Mouse (Mus musculus): Measurements from ENCODE around the gene Nkx2-5. TPM values are rescaled to one million over a fixed set of nuclear protein-coding genes. Genes with fewer than 3 reads are reported as not detected.

The Nkx2-5 gene
- total RNA-seq, 2 experiments from 2014 or later, result not detected

DNA sequence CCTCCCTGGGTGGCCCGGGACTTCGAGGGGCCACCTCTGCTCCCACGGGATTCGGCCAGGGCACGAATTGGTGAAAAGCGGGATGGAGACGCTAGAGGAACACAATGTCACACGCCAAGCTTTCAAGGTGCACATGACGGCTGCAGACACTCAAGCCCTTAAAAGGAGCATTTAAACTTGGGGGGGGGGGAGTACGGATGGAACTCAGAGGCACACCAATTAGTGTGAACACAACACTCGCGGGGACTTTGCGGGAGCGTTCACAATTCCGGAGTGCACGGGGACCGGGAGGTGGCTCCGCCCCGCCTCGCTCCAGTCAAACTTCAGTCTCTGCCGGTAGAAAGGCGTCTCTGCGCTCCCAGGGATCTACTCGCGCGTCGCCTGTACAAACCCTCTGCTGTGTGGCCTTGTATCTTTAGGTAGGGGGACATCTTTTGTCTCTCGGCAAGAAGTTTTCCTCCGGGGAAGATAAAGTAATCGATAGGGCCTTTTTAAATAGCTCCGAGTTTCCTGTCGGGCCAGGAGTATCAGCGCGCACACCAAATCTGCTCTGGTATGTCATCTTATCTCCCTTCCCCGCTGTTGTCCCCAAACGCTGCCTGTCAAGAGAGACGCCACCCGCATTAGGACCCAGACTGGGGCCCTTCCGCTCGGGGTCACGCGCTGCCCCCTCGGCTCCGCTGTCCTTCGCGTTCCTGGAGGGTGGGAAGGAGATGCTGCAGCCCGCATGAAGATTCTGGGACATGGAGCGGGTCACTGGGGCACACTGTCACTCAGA, 5.7 kb upstream of the Nkx2-5 start:
- DNase-seq (ENCODE audit: low spot score in 2 of 2), result no peak

DNA sequence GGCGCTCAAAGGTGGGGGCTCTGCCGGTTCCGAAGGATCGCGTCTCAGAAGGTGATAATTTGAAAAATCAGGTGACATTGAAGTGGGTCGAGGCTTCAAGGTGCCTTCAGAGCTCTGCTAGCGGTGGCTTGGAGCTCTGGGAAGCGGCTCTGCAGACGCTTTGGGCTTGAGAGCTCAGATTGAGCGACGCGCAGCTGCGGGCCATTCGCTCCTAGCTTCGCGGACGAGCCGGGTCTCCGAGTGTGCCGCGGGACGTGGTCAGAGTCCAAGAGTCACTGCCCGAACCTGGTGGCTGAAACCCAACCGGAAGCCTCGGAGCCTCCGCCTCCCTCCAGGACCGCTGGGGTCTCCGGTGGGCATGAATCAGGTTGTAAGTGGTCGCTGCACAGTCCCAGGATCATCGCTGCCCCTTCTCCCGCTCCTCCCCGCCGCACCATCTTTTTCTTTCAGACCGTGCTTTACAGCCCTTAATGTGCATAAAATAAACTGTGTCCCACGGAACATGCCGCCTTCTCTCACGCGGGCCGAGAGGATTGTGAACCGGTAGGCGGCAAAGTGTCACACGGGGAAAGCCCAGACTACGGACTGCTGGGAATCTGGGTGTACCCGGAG, 5.0 kb upstream of the Nkx2-5 start:
- DNase-seq (ENCODE audit: low spot score in 2 of 2), result no peak

DNA sequence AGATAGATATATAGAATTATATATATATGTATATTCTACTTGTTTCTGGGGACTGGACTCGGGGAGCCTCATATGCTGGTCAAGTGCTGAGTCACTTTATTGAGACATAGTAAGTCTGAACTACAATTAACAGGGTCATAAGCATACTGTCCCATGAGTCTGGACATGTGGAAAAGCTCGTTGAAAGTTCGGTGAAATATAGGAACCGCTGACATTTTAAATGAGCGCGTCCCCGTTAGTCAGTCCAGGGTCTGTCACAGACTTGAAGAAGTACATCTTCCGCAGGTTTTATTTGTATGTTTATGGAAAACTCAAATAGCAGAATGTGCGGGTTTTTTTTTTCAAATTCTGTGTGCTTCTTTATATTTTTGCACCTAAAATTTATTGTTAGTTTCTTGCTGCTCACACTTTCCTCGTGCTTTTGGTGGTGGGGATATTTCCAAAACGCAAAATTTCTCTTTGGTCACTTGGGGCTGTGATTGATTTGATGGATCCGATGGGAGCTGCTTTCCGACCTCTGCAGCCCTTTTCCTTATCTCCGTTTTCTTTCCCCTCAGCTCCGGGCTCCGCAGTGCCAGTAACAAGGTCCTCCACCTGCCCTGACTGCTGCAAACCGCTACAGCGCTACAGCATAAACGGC, 4.4 kb upstream of the Nkx2-5 start:
- no peak for DNase-seq (ENCODE audit: low spot score in 2 of 2)

DNA sequence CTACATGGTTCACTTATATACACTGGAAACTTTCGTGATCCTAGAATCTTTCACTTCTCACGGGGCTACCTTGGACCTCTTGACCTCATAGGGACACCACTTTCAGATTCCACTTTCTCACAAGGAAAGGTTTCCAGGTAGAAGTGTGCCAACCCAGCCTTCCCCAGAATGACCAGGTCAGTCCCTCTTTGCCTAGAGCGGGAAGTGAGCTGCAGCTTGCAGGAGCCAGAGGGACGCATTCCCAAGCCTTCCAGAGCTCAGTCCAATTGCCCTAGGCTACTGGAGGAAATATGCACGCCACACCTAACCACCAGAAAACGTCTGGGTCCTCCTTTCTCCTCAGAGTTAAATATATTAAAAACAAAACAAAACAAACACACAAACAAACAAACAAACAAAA, 3.4 kb upstream of the Nkx2-5 start:
- no peak for DNase-seq (ENCODE audit: low spot score in 2 of 2)

DNA sequence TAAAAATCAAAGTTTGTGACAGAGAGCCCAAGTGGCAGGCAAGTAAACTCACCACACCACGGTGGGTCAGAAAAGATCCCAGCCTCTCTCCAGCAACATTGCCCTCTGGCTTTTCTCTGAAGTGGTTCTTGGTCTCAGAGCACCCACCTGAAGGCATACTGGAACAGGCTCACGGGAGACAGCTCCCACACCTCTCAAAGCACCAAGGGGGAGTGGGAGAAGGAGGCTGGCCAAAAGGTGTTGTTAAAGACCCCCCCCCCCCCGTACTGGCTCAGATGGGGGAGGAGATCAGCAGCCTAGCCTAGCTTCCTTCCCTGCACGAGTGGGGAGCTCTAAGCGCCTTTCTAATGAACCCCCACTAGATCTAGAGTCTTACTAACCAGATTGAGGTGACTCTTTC, 3.0 kb upstream of the Nkx2-5 start:
- DNase-seq (ENCODE audit: low spot score in 2 of 2), result no peak

DNA sequence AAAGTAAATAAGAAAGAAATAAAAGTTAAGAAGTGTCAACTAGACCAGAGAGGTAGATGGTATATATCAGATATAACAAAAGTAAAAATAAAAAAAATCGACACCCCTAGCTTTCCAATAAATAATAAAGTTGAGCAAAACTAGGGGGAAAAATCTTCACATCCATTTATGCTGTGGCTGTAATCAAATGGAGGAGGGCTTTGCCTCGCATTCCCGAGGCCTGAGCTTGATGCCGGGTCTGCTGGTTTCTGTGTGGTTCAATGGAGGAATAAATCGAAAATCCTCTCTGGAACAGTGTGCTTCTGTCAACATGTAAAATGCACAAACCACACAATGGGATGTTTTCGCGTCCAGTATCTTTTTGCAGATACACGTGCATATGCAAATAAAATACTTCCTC, 1.6 kb upstream of the Nkx2-5 start:
- DNase-seq (ENCODE audit: low spot score in 2 of 2), result no peak

DNA sequence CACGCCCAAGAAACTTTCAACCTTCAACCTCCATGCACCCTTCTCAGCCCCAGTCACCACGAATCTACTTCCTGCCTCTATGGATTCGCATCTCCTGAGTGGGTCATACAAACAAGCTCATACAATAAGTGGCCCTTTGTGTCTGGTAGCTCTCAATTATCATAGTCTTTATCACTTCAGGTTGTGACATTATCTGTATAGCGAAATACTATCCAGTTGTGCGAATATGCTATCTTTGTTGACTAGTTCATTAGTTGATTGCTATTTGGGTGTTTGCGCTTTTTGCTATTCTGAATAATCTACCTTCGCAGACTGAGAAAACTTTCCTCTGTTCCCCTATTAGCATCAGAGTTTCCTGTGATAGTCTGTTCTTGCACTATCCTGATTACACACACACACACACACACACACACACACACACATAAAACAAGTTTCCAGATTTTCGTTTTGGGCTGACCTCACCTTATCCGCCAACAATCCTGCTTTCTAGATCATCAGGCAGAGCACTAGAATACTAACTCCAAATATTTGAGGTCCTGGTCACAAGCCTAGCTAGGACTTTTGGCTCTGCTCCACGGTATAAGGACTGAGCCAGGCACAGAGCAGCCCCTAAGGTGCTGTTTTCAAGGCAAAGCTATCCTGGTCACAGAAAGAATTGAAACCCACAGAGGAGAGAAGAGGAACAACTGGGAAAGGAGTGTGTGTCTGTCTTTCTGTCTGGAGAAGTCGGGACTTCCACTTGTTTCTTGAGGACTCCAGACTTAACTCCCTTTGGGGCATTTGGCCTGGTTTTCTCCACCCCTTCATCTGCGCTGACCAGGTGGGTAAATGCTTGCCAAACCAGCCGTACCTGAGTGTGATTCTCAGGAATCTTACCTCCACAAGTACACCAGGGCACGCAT, 591 bp upstream of the Nkx2-5 start:
- no peak for DNase-seq (ENCODE audit: low spot score in 2 of 2)

DNA sequence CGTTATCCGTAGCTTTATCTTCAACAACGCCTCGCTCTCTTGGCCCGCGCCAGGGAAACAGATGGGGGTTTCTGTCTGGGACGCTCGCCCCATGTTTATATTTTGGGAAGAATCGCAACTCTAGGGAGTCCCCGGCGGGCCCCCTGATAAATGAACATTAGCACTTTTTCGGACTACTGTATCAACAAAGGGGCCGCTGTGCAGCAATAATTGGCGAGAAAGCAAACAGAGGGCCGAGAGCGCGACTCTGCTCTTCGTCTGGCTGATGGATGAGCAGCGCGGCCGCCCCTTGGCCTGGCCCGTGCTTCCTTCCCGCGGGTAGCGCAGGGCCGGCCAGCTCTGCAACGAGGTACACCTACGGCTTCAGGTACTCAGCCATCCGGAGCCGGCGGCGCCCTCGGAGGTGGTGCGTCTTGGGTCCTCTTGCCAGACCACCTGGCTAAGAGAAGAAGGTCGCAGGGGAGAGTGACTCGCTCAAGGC, 398 bp downstream of the Nkx2-5 start:
- no peak for DNase-seq (ENCODE audit: low spot score in 2 of 2)

DNA sequence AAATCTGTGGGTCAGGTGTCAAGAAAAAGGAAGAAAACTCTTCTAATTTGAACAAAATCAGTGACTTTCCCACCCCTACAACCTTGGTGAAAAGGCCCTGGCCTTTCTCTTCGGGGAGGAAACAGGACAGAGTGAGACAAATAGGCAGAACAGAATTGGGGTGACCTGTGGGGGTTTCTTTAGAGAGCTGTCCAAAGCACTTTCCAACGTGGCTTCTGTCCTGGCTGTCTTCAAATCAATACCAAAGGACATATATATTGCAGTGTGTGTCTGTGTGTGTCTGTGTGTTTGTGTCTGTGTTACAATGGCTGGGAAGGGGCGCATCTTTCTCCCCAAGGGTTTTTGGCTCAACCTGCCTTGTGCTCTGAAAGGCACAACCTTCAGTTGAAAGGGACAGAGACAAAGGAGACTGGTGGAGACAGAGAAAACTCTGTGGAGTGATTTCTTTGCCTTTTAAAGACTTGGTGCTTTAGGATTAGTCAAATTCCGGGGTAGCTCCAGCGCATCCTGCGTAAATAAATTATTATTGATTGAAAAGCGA, 1.0 kb downstream of the Nkx2-5 start:
- no peak for DNase-seq (ENCODE audit: low spot score in 2 of 2)

DNA sequence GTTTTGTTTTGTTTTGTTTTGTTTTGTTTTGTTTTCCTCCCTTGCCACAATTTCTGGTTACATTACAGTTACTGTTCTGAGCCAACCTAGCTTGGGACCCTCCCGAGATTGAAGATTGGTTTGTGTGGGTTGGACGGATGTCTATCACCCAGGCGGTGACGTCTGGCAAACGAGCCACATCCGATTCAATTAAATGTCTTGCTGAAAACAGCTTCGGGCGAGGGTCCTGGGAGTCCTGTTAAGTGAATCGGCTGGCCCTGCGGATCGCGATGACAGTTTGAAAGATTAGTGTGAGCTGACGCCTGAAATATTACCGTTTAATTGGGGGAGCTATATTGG, 1.6 kb downstream of the Nkx2-5 start:
- DNase-seq (ENCODE audit: low spot score in 2 of 2), result no peak

DNA sequence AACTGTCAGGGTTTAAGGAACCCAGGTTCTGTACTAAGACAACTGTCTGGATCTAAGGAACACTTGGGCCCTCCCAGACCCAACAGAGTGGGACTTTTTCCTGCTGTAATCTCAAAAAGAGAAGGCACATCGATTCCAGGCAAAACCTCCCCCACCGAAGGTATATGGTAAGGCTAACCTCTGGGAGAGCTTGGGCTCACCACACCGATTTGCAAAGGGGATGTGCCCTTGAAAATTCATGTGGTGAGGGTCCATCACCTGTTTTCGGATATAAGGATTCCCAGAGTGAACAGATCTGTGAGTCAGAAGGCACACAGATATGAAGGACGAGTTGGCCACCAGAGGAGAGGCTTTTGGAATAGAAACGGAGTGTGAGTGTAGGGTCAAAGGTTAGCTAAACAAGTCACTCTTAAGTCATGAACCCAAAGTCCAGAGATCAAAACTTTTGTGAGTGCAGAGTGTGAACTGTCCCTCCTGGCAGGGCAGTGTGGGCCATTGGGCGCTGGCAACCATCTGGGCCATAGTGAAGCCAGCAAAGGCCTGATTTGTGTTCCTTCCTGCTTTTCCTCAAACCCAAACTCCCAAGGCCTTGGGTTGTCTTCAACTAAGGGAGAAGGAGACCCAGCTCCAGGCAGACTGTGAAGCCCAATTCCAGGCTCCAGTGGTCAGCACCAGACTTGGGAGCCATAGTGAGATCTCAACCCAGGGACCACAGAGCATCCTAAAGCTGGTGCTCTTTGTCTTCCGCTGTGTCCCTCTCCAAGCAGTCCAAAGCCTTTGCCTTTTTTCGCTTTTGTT, 2.2 kb downstream of the Nkx2-5 start:
- no peak for DNase-seq (ENCODE audit: low spot score in 2 of 2)

DNA sequence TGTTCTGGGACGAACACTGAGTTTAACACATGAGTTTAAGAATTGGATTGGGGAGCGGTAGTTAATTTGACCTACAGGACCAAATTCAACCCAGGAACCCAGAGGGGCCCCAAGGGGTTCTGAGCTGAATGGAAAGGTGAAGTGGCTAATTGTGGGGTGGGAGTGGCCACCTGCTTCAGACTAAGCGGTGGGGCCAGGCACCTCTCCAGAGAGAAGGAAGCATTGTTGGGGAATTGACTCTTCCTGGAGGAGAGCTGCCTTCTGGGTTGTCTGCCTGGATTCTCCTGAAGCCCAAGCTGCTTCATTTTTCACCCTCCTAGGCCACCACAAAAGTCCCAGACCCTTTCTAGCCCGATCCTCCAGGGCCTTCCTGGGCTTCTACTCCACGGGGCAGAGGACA, 2.8 kb downstream of the Nkx2-5 start:
- no peak for DNase-seq (ENCODE audit: low spot score in 2 of 2)

DNA sequence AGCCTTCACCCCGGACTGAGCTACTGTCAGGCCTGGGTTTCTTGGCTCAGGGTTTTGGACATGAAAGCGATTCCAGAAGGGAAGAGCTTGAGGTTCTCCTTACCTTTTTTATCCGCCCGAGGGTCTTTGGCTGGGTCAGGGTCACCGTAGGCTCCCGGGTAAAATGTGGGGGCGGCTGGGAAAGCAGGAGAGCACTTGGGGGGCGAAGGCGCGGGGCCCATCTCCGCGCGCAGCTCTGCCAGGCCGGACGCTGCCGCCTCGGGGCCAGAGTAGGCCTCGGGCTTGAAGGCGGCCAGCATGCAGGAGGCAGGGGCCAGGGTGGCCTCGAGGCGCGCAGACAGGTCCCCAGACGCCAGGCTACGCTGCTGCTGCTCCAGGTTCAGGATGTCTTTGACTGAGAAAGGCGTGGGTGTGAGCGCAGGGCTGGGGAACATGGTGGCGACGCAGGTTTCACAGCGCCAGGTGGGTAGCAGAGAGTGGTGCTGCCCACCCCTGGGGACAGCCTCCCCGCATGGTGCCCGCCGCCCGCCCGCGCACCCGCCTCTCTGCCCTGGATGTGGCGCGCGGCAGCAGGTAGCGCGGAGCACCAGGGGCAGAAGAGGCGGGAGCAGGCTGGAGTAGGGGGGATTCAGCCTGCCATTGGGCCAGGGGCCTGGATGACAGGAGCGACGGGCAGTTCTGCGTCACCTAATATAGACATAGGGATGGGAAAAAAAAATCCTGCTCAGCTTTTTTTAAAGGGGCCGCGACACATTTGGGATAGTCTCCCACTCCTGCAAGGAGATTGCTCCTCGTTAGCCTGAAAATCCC, 3.7 kb downstream of the Nkx2-5 start:
- no peak for DNase-seq (ENCODE audit: low spot score in 2 of 2)

DNA sequence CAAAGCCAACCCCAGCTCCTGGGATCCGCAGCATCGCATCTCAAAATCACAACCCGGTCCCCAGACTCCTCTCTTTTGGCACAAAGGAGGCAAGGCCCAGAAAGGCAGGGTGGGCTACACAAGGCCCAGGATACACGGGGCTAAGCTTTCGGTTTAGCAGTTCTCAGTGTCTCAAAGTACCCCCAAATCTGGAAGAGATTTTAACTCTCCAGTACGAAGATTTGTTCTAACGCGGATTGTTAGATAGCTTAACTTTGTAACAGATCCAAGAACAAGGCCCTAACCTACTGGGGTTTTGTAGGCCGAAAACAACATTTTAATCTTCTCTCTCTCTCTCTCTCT, 4.4 kb downstream of the Nkx2-5 start:
- DNase-seq (ENCODE audit: low spot score in 2 of 2), result no peak

DNA sequence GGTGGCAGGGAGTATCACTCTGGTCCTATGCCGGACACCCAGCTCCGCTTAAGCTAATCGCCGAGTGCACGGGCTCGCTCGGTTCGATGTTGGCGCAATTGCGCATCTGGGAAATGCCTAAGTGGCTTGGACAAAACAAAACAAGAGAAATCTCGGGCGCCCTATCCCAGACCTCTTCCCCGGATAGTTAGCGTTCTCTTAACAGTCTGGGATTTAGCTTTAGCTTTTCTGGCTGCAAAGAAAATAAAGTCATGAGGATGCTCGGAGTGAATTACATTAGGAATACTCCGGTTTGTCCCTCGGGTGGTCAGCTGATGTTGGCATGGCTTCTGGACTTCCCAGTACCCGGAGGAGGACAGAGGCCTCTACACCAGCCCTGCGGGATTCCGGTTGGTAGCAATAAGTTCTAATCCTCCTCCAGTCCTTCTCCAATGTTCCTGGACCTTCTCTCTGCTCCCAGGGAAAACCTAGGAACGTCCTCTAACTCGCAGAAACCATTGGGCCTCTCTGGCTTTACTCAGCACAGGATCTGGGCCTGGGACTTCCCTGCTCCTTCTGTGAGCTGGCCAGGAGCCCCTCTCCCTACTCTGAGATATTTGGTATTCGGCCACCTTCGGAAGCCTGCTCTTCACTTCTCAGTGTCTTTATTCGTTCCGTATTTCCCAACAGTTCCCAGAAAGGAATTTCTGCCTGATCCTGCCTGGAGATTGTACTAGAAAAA, 4.9 kb downstream of the Nkx2-5 start:
- no peak for DNase-seq (ENCODE audit: low spot score in 2 of 2)

DNA sequence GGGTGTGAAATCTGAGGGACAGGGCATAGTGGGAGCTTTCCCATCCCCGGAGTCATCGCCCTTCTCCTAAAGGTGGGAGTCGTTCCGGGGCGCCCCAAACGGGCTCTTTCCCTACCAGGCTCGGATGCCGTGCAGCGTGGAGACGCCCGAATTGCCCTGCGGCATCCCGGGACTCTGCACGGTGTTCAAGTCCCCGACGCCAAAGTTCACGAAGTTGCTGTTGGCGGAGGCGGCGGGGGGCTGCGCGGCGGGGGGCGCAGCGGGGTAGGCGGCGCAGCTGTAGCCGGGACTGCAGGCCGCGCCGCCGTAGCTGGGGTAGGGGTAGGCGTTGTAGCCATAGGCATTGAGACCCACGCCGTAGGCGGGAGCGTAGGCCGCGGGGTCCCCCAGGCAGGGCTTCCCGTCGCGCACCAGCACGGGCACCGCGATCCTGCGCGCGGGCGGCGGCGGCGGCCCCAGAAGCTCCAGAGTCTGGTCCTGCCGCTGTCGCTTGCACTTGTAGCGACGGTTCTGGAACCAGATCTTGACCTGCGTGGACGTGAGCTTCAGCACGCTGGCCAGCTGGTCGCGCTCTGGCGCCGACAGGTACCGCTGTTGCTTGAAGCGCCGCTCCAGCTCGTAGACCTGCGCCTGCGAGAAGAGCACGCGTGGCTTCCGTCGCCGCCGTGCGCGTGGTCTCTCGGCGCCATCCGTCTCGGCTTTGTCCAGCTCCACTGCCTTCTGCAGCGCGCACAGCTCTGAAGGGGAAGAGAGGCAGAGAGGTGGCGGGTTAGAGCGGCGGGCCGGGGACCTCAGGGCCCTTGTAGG, 5.7 kb downstream of the Nkx2-5 start:
- DNase-seq (ENCODE audit: low spot score in 2 of 2), result no peak

DNA sequence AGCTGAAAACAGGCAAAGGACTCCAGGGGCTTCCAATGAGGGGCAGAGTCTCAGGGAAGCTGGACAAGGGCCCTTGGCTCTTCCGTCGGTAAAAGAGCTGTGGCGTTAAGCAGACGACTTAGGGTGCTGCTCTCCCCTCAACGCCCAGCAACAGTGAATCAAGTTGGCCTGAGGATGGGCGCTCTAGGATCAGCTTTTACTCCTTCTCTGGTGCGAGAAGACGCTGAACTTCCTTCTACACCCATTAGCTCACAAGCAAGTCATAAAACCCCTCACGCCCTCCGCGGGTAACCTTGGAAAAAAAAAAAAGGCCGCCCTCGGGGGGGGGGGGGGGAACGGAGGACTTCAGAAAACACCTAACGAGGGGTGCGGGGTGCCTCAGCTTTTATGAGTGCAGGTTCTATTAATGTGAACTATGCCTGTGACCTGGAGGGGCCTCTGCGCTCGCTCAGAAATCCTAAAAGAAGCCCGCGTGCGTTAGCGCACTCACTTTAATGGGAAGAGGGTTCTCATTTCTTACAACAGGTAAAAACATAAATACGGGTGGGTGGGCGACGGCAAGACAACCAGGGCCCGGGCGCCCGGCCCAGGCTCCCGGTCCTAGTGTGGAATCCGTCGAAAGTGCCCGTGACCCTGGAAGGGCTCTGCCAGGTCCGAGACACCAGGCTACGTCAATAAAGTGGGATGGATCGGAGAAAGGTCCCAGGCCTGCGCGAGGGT, 6.5 kb downstream of the Nkx2-5 start:
- DNase-seq (ENCODE audit: low spot score in 2 of 2), result no peak

Data from adrenal gland, adult 18-20 months (tissue).